Mouse (Mus musculus) lung, postnatal 0 days (tissue): ENCODE measurements around the gene Map3k6.

Experiments used
- CTCF ChIP-seq: IDR thresholded peaks from 2 replicates; pipeline ENCODE4 v1.5.1; 2016; ENCODE audit warnings: antibody characterized with exemption, mild to moderate bottlenecking
- EP300 ChIP-seq: IDR thresholded peaks from 2 replicates; pipeline ENCODE4 v1.6.1; 2016; ENCODE audit warnings: antibody characterized with exemption, mild to moderate bottlenecking, control low read depth

- TF ChIP-seq CTCF (peak; percentile 88), EP300 (no peak)
Measured at GRCm38 (mm10) chr4:133209366-133209765, 31.3 kb upstream of the Map3k6 start.
